Mouse (Mus musculus): ENCODE measurements around the gene Tbx10.
A peak's percentile ranks its signal among the peaks of the same experiment; 100 is the strongest.

DNA sequence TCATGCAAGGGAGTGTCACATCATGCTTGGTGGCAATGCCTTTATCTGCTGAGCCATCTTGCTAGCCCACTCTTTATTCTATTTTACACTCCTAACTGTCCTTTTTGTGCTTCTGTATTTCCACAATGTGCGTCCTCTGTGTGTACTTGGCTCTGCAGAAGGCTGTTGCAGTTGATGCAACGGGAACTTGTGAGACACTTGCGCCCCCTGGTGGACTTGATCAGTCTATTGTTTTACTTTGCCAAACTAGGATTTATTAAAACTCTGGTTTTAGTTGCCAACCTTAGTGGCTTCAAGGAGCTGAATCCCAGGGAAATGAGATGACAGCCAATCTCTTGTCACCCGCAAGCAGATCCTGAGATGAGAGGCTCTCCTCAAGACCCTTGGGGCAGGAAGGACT lies 55.3 kb downstream of the Tbx10 start:
- TF ChIP-seq CTCF (conservative IDR thresholded peaks at IDR 0.05; ENCODE audit: low read length) (peak; percentile 71), POU5F1 (IDR thresholded peaks at IDR 0.05; ENCODE audit: borderline replicate concordance, low read length) (no peak), NANOG (IDR thresholded peaks at IDR 0.05; ENCODE audit: borderline replicate concordance, low read length) (no peak)

Data from E14TG2a.4 (cell line).